Mouse (Mus musculus): ENCODE measurements around the gene Polr2h. TPM values are rescaled to one million over a fixed set of nuclear protein-coding genes. Genes with fewer than 3 reads are reported as not detected.
A peak's percentile ranks its signal among the peaks of the same experiment; 100 is the strongest.

Gene Polr2h
- polyA plus RNA-seq, 1 experiment: 2.9 TPM

DNA sequence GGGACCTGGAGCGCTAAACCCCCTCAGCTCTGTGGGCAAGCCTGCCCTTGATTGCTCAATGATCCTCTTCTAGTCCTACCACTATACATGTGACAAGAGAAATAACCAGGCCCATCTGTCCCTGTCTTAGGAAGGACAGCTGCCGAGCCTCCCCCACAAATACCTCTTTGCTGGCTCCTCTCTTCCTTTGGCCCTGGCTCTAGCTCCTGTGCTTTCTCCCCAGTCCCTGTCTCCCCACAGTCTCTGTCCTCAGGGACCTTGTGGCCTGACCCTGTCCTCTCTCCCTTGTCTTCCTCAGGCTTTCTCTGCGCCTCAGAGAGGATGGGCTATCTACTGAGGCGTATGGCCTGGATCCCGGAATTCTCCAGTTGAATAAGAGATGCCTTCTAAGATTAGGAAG, 14.2 kb downstream of the Polr2h start:
- Histone ChIP-seq H3K36me3 (replicated peaks; ENCODE audit: low read length) (no peaks in the 10 kb centered on the region), H3K4me1 (peaks cover 30% of the 10 kb centered on the region), H3K9me3 (peaks cover 7% of the 10 kb centered on the region; the same call in 1 of the 2 replicates), H3K27me3 (replicated peaks) (peaks cover 89% of the 10 kb centered on the region), H3K4me3 (replicated peaks) (no peak overlapping the region)
- TF ChIP-seq GATA1 (IDR thresholded peaks at IDR 0.05; ENCODE audit: borderline replicate concordance, low read length): no peak
- TF ChIP-seq FLI1 (IDR thresholded peaks at IDR 0.05; ENCODE audit: low read length): no peak

DNA sequence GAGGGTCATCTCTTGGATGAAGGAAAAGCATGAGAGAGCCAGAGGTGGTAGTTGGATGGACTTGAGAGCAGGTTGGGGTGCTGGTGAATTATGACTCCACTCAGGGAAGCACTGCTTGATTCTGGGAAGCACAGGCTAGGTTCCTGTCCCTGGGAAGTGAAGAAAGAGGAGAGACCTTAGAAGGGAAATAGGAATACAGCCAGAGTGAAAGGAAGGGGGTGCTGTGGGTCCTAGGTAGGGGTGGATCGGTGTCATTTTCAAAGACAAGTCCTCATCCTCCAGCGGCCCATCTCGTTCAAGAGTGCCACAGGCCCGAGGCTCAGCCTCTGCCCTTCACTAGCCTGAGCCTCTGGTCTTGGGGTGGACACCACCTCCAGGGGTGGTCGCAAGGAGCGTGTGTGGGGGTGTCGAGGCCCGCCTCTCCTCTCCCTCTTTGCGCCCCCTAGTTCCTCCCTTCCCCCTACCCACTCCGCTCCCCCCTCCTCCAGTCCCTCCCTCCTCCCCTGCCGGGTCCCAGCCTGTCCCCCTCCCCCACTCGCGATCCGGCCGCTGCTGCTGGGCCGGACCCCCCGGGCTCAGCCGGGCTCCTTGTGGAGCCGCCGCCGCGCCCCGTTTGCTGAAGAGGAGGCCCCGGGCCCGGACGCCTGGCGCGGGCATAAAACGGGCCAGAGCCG, 14.9 kb downstream of the Polr2h start:
- Histone ChIP-seq H3K9me3 (peaks cover 14% of the 10 kb centered on the region), H3K4me1 (peaks cover 30% of the 10 kb centered on the region), H3K36me3 (replicated peaks; ENCODE audit: low read length) (no peaks in the 10 kb centered on the region), H3K4me3 (replicated peaks) (peak overlapping the region; percentile 88), H3K27me3 (replicated peaks) (peaks cover 90% of the 10 kb centered on the region)
- no peak for TF ChIP-seq GATA1 (IDR thresholded peaks at IDR 0.05; ENCODE audit: borderline replicate concordance, low read length)
- no peak for TF ChIP-seq FLI1 (IDR thresholded peaks at IDR 0.05; ENCODE audit: low read length)

DNA sequence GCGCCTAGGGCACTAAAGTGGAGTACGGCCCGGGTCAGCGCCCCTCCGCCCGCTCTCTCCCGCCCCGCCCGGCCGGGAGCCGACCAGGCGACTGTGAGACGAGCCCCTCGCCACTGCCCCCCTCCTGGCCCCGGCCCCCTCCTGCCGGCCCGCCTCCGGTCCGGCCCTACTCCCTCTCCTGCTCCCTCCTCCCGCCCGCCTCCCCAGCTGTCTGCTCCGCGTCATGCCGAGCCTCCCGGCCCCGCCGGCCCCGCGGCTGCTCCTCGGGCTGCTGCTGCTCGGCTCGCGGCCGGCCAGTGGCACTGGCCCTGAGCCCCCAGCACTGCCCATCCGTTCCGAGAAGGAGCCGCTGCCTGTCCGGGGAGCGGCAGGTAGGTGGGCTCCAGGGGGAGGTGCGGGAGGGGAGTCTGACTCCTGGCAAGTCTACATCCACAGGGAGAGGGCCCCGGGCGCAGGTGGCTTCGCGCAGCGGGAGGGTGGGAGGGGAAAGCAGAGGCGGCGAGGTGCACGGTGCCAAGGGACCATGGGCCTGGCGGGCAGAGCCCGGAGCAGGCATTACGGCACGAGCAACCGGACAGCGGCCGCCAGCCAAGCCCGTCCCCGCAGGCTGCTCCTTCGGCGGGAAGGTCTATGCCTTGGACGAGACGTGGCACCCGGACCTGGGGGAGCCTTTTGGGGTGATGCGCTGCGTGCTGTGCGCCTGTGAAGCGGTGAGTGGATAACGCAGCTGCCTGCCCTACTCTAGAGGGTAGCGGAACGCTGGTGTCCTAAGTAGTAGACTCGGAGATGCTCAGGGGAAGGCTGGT, 15.7 kb downstream of the Polr2h start, which contains the start of gene Chrd:
Gene Chrd, plus strand, starts transcription at position 203 of the 806 bp plus-strand sequence.
- no peak for TF ChIP-seq GATA1 (IDR thresholded peaks at IDR 0.05; ENCODE audit: borderline replicate concordance, low read length)
- no peak for TF ChIP-seq FLI1 (IDR thresholded peaks at IDR 0.05; ENCODE audit: low read length)
- Histone ChIP-seq H3K4me1 (peaks cover 30% of the 10 kb centered on the region), H3K36me3 (replicated peaks; ENCODE audit: low read length) (no peaks in the 10 kb centered on the region), H3K9me3 (peaks cover 21% of the 10 kb centered on the region), H3K27me3 (replicated peaks) (peaks cover 97% of the 10 kb centered on the region), H3K4me3 (replicated peaks) (peak within 1 kb of the TSS; percentile 88)

DNA sequence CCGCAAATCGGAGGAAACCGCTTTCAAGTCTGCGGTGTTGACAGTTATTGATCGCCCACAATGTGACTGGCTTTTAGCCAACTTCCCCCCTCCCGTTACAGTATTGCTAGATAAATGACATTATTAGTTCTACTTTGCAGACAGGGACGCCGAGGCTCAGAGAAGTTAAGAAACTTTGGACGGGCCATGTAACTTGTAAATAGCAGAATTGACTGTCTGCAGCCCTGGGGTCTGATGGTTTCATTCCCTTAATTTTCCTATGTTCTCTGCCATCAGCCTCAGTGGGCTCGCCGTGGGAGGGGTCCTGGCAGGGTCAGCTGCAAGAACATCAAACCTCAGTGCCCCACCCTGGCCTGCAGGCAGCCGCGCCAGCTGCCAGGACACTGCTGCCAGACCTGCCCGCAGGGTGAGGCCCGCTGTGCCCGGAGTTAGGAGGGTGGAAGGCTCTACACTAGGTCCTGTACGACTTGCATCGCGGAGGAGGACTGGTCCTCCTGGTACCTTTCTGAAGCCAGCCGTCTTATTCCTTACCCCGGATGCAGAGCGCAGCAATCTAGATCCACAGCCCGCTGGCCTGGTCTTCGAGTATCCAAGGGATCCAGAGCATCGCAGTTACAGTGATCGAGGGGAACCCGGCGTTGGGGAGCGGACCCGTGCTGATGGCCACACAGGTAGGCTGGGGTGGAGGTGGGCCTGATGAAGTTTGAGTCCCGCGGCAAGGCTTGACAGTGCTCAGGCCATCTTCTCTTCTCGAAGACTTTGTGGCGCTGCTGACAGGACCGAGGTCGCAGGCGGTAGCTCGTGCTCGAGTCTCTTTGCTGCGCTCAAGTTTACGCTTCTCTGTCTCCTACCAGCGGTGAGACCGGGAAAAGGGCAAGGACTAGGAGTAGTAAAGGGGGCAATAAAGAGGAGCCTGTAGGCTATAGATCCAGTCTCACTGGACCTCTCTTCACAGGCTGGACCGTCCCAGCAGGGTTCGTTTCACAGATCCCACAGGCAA, 16.6 kb downstream of the Polr2h start, which contains the start of gene Thpo:
Gene Thpo, minus strand, starts transcription at position 781 of the 1,000 bp plus-strand sequence.
- TF ChIP-seq GATA1 (IDR thresholded peaks at IDR 0.05; ENCODE audit: borderline replicate concordance, low read length): no peak
- no peak for TF ChIP-seq FLI1 (IDR thresholded peaks at IDR 0.05; ENCODE audit: low read length)
- H3K36me3 ChIP-seq (replicated peaks; ENCODE audit: low read length): no peaks in the 10 kb centered on the region
- peaks cover 97% of the 10 kb centered on the region for H3K27me3 ChIP-seq (replicated peaks)
- H3K4me1 ChIP-seq: peaks cover 30% of the 10 kb centered on the region
- peak within 1 kb of the TSS; percentile 88 for H3K4me3 ChIP-seq (replicated peaks)
- peaks cover 23% of the 10 kb centered on the region for H3K9me3 ChIP-seq

DNA sequence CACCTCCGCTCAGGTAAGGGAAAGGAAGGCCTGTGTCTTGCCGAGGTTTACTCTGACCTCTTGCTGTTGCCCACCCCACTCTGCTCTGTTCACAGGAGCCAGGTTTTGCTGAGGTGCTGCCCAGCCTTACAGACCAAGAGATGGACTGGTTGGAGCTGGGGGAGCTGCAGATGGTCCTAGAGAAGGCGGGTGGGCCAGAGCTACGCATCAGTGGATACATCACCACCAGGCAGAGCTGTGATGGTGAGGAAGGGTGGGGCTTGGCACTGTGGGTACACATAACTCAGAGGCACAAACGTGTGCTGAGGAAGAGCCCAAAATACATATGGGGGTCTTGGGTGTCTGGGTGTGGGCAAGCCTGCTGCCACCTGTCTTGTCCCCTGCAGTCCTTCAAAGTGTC, 18.2 kb downstream of the Polr2h start:
- H3K27me3 ChIP-seq (replicated peaks): peaks cover 92% of the 10 kb centered on the region
- H3K36me3 ChIP-seq (replicated peaks; ENCODE audit: low read length): no peaks in the 10 kb centered on the region
- H3K4me1 ChIP-seq: peaks cover 26% of the 10 kb centered on the region
- H3K4me3 ChIP-seq (replicated peaks): no peak overlapping the region
- peaks cover 23% of the 10 kb centered on the region for H3K9me3 ChIP-seq
- TF ChIP-seq FLI1 (IDR thresholded peaks at IDR 0.05; ENCODE audit: low read length) (no peak), GATA1 (IDR thresholded peaks at IDR 0.05; ENCODE audit: borderline replicate concordance, low read length) (no peak)

DNA sequence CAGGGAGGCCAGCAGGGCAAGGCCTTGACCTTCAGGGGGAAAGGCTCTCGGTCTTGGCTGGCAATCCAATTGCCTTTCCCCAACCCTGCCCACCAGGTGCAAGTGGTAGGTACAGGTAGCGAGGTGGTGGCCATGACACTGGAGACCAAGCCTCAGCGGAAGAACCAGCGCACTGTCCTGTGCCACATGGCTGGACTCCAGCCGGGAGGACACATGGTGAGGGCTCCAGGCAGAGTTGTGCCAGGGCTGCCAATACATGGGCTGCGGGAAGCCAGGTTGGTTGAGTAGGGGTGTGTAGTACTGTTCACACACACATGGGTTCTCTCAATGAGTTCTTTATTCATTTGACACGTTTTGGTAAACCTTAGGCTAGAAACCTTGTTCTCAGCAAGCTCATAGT, 18.7 kb downstream of the Polr2h start:
- peaks cover 23% of the 10 kb centered on the region for H3K9me3 ChIP-seq
- peaks cover 26% of the 10 kb centered on the region for H3K4me1 ChIP-seq
- H3K27me3 ChIP-seq (replicated peaks): peaks cover 90% of the 10 kb centered on the region
- H3K4me3 ChIP-seq (replicated peaks): no peak overlapping the region
- H3K36me3 ChIP-seq (replicated peaks; ENCODE audit: low read length): no peaks in the 10 kb centered on the region
- TF ChIP-seq GATA1 (IDR thresholded peaks at IDR 0.05; ENCODE audit: borderline replicate concordance, low read length): no peak
- no peak for TF ChIP-seq FLI1 (IDR thresholded peaks at IDR 0.05; ENCODE audit: low read length)

DNA sequence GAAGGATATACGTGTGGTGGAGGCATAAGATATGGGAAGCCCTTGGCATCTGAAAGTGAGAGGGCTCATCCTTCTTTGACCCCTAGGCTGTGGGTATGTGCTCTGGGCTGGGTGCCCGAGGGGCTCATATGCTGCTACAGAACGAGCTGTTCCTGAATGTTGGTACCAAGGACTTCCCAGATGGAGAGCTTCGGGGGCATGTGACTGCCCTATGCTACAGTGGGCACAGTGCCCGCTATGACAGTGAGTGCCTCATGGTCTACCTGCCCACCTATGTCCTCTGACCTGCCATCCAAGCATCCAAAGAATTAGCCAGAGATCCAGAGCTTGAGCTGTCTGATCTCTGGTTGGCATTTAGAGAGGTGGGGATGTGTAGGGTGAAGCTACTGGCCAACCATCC, 19.4 kb downstream of the Polr2h start:
- no peaks in the 10 kb centered on the region for H3K36me3 ChIP-seq (replicated peaks; ENCODE audit: low read length)
- peaks cover 26% of the 10 kb centered on the region for H3K4me1 ChIP-seq
- no peak for TF ChIP-seq GATA1 (IDR thresholded peaks at IDR 0.05; ENCODE audit: borderline replicate concordance, low read length)
- TF ChIP-seq FLI1 (IDR thresholded peaks at IDR 0.05; ENCODE audit: low read length): no peak
- H3K9me3 ChIP-seq: peaks cover 23% of the 10 kb centered on the region
- no peak overlapping the region for H3K4me3 ChIP-seq (replicated peaks)
- peaks cover 89% of the 10 kb centered on the region for H3K27me3 ChIP-seq (replicated peaks)

DNA sequence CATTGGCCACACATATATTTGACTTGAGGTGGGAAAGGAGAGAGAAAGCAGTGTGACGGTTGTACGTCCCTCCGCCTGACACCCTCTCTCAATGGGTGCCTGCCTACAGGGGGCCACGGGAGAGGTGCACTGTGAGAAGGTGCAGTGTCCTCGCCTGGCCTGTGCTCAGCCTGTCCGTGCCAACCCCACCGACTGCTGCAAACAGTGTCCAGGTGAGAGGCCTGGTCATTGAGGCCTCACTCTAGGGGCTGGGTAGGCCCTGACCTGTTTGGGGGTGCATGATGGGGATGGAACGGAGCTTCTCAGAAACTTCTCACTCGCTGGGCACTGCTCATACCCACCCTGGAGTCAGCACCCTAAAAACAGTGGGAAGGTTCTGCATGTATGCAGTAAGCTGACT, 22.4 kb downstream of the Polr2h start:
- H3K4me1 ChIP-seq: no peaks in the 10 kb centered on the region

DNA sequence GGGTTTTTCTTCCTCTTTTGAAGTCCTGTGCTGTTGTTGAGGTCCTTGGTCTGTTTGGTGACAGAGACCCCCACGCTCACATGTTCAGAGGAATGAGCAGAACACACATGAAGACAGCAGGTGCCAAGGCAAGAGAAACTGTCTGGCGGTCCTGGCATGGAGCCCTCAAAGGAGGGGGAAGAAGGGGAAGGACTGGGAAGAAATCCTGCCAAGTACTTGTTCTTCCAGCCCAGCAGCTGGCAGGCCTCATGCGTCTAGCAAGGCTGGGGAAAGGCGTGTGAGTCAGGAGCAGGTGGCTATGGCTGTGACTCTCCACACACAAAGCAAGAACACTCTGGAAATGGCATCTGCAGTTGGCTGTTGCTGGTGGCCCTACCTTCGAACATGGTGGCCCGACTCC, 29.2 kb downstream of the Polr2h start:
- TF ChIP-seq GATA1 (IDR thresholded peaks at IDR 0.05; ENCODE audit: borderline replicate concordance, low read length) (no peak), FLI1 (IDR thresholded peaks at IDR 0.05; ENCODE audit: low read length) (no peak)
- Histone ChIP-seq H3K4me3 (replicated peaks) (no peak overlapping the region), H3K9me3 (peaks cover 11% of the 10 kb centered on the region; the same call in 1 of the 2 replicates), H3K36me3 (replicated peaks; ENCODE audit: low read length) (no peaks in the 10 kb centered on the region), H3K27me3 (replicated peaks) (peaks cover 34% of the 10 kb centered on the region), H3K4me1 (peaks cover 2% of the 10 kb centered on the region; the same call in 1 of the 2 replicates)

More for the DNA sequence above, 22.4 kb downstream of the Polr2h start:
- peak overlapping the region; percentile 2 for H3K4me3 ChIP-seq (replicated peaks)
- no peaks in the 10 kb centered on the region for H3K36me3 ChIP-seq (replicated peaks; ENCODE audit: low read length)
- no peak for TF ChIP-seq GATA1 (IDR thresholded peaks at IDR 0.05; ENCODE audit: borderline replicate concordance, low read length)
- TF ChIP-seq FLI1 (IDR thresholded peaks at IDR 0.05; ENCODE audit: low read length): no peak
- H3K27me3 ChIP-seq (replicated peaks): peaks cover 79% of the 10 kb centered on the region
- H3K9me3 ChIP-seq: peaks cover 29% of the 10 kb centered on the region

Data from megakaryocyte, embryonic 14.5 days (primary cell).